Mouse (Mus musculus) embryo, embryonic 11 days (tissue): ENCODE results near the gene Utf1.

Experiments
- DNase-seq: peaks from one replicate; pipeline ENCODE4 v3.0.0-alpha.2; 2015

Utf1 gene

GRCm38 (mm10) chr7:139940476-139941209 is 2.9 kb upstream of the Utf1 start:
- no peak for DNase-seq

- DNase-seq = peak; percentile 32
Measured at GRCm38 (mm10) chr7:139944291-139945240, 977 bp downstream of the Utf1 start.

- DNase-seq = no peak
Measured at GRCm38 (mm10) chr7:139945516-139945915, 1.9 kb downstream of the Utf1 start.

GRCm38 (mm10) chr7:139946032-139946431 is 2.4 kb downstream of the Utf1 start:
- DNase-seq = no peak

GRCm38 (mm10) chr7:139949893-139950282 is 6.3 kb downstream of the Utf1 start:
- peak; percentile 88 for DNase-seq

- peak; percentile 75 for DNase-seq
Measured at GRCm38 (mm10) chr7:139950283-139950971, 6.8 kb downstream of the Utf1 start.

- peak; percentile 55 for DNase-seq
Measured at GRCm38 (mm10) chr7:139951079-139951478, 7.5 kb downstream of the Utf1 start.

GRCm38 (mm10) chr7:139951991-139952633 is 8.5 kb downstream of the Utf1 start:
- no peak for DNase-seq

GRCm38 (mm10) chr7:139955505-139955904 is 11.9 kb downstream of the Utf1 start:
- no peak for DNase-seq

GRCm38 (mm10) chr7:139956658-139957057 is 13.1 kb downstream of the Utf1 start:
- no peak for DNase-seq

- no peak for DNase-seq
Measured at GRCm38 (mm10) chr7:139957437-139957836, 13.8 kb downstream of the Utf1 start.

GRCm38 (mm10) chr7:139957958-139958357 is 14.4 kb downstream of the Utf1 start:
- no peak for DNase-seq

- no peak for DNase-seq
Measured at GRCm38 (mm10) chr7:139961141-139961540, 17.6 kb downstream of the Utf1 start.

GRCm38 (mm10) chr7:139963814-139964213 is 20.2 kb downstream of the Utf1 start:
- no peak for DNase-seq

GRCm38 (mm10) chr7:139967175-139967574 is 23.6 kb downstream of the Utf1 start:
- DNase-seq = no peak

- no peak for DNase-seq
Measured at GRCm38 (mm10) chr7:139968428-139968827, 24.8 kb downstream of the Utf1 start.

GRCm38 (mm10) chr7:139969348-139970130 is 25.9 kb downstream of the Utf1 start:
- peak; percentile 84 for DNase-seq

- no peak for DNase-seq
Measured at GRCm38 (mm10) chr7:139970216-139970919, 26.8 kb downstream of the Utf1 start.

GRCm38 (mm10) chr7:139970979-139971378 is 27.4 kb downstream of the Utf1 start:
- no peak for DNase-seq

GRCm38 (mm10) chr7:139971436-139971835 is 27.8 kb downstream of the Utf1 start:
- DNase-seq = no peak

GRCm38 (mm10) chr7:139972923-139973331 is 29.3 kb downstream of the Utf1 start:
- no peak for DNase-seq
